ENCODE assay signal across 10 mouse cellular contexts in genomic region chr13:32495063-32495462, GRCm38 (mm10).
DNase-seq lines count a peak whose midpoint lies in the region; ATAC-seq and TF ChIP-seq lines count a peak whose summit lies in the region.
"Had no signal": no experiment of that assay in that cellular context is flagged by ENCODE, and none has a peak within 500 bp of the region (broad histone marks: within the 10 kb centered on the region; RNA-seq: fewer than 3 reads in every experiment).

No protein-coding gene starts in this region.

- no peak overlapping the region for H3K4me3 ChIP-seq in limb, embryonic 12.5 days (replicated peaks)
- no peak overlapping the region for H3K4me3 ChIP-seq in forebrain, embryonic 11.5 days (ENCODE audit: low read depth, low read length)
- H3K4me3 ChIP-seq: embryonic facial prominence, embryonic 13.5 days had no signal

- H3K9me3 ChIP-seq in limb, embryonic 12.5 days, result no peaks in the 10 kb centered on the region
- H3K9me3 ChIP-seq in forebrain, embryonic 11.5 days (ENCODE audit: control insufficient read depth, low read length), result no peaks in the 10 kb centered on the region
- H3K9me3 ChIP-seq: embryonic facial prominence, embryonic 13.5 days had no signal

- peak overlapping the region; percentile 41; the same call in 1 of the 2 replicates for H3K27ac ChIP-seq in limb, embryonic 12.5 days
- H3K27ac ChIP-seq in forebrain, embryonic 11.5 days (ENCODE audit: low read depth, low read length), result no peak overlapping the region

- 37% methylated on average over 6 of the region's 6 CpGs for WGBS in limb, embryonic 12.5 days
- WGBS in forebrain, embryonic 11.5 days, result 75% methylated on average over 6 of the region's 6 CpGs

- no peak for ATAC-seq in Patski
- ATAC-seq in common myeloid progenitor, adult 5-6 weeks (replicated peaks; ENCODE audit: low read depth, poor library complexity, severe bottlenecking), result peak; percentile 67
- ATAC-seq in limb, embryonic 12.5 days (ENCODE audit: insufficient number of reproducible peaks, insufficient read depth, low FRiP score, low TSS enrichment, low read depth), result peak; percentile 54; the same call in 1 of the 2 replicates
- no peak for ATAC-seq in forebrain, embryonic 11.5 days (replicated peaks; ENCODE audit: low FRiP score)

- no peak overlapping the region for H3K9ac ChIP-seq in limb, embryonic 12.5 days (replicated peaks)
- no peak overlapping the region for H3K9ac ChIP-seq in forebrain, embryonic 11.5 days (ENCODE audit: low read length)
- H3K9ac ChIP-seq: embryonic facial prominence, embryonic 13.5 days had no signal

- in situ Hi-C loops in Patski (cut with MboI; ENCODE audit: low pct_unique_long_range_greater_than_20kb), result no loop called here

- H3K36me3 ChIP-seq in limb, embryonic 12.5 days, result no peaks in the 10 kb centered on the region
- H3K36me3 ChIP-seq in forebrain, embryonic 11.5 days (ENCODE audit: control insufficient read depth, insufficient read depth, low read length), result no peaks in the 10 kb centered on the region
- H3K36me3 ChIP-seq: embryonic facial prominence, embryonic 13.5 days had no signal

- H3K4me2 ChIP-seq in limb, embryonic 12.5 days, result peak overlapping the region; percentile 33
- no peak overlapping the region for H3K4me2 ChIP-seq in forebrain, embryonic 11.5 days (ENCODE audit: low read depth, low read length, severe bottlenecking)
- H3K4me2 ChIP-seq: embryonic facial prominence, embryonic 13.5 days had no signal

- DNase-seq in left cerebral cortex, postnatal 4 days, result peak; percentile 9
- DNase-seq in left cerebral cortex, postnatal 14 days (ENCODE audit: low spot score in 2 of 2), result no peak
- DNase-seq in Patski (ENCODE audit: low read depth, low spot score), result peak; percentile 77
- DNase-seq in left cerebral cortex, adult 11 months (ENCODE audit: low spot score), result no peak
- DNase-seq in forebrain, embryonic 11.5 days (ENCODE audit: low spot score), result no peak
- DNase-seq: heart, adult 11 months; right cerebral cortex, postnatal 14 days had no signal

- CTCF ChIA-PET in Patski (lab: Charles Lee), result interaction anchor here (0.9 to 3.7 kb wide), 6 partner anchors 9 to 228 kb away, joined by 3 to 17 read pairs (median 4); no protein-coding TSS in a partner anchor

- POLR2A ChIA-PET in Patski (lab: Charles Lee), result interaction anchor here (0.5 to 1.7 kb wide), 4 partner anchors 13 to 695 kb away, joined by 3 to 7 read pairs (median 3); no protein-coding TSS in a partner anchor

- peaks cover 64% of the 10 kb centered on the region for H3K4me1 ChIP-seq in limb, embryonic 12.5 days (replicated peaks)
- no peaks in the 10 kb centered on the region for H3K4me1 ChIP-seq in forebrain, embryonic 11.5 days (replicated peaks; ENCODE audit: control insufficient read depth, insufficient read depth, low read length)

- no peaks in the 10 kb centered on the region for H3K27me3 ChIP-seq in Patski
- peaks cover 23% of the 10 kb centered on the region for H3K27me3 ChIP-seq in limb, embryonic 12.5 days
- H3K27me3 ChIP-seq in forebrain, embryonic 11.5 days (ENCODE audit: control insufficient read depth, insufficient read depth, low read length), result no peaks in the 10 kb centered on the region
- H3K27me3 ChIP-seq: embryonic facial prominence, embryonic 13.5 days had no signal

- TF ChIP-seq CTCF in Patski (IDR thresholded peaks at IDR 0.05), result no peak

- intact Hi-C loops in left cerebral cortex, postnatal 4 days (cut with DNase I), result loop anchor here (10.0 kb wide), 1 partner anchor 160 kb away; the partner anchor contains the start of gene Gmds
- intact Hi-C loops in left cerebral cortex, postnatal 14 days (cut with DNase I), result loop anchor here (10.0 kb wide), 1 partner anchor 170 kb away; no protein-coding TSS in a partner anchor

Comparison
In these comparisons a context has a peak if more than half of its experiments do, and no peak if none do; other contexts are left out.
1. DNase-seq: peak in left cerebral cortex, postnatal 4 days (single experiment) and Patski (single experiment); none in left cerebral cortex, postnatal 14 days (0 of 2), left cerebral cortex, adult 11 months (single experiment) and forebrain, embryonic 11.5 days (single experiment).
2. ATAC-seq: peak in common myeloid progenitor, adult 5-6 weeks (single experiment) and limb, embryonic 12.5 days (single experiment); none in Patski (single experiment) and forebrain, embryonic 11.5 days (single experiment).